Mouse (Mus musculus) stomach, embryonic 16.5 days (tissue): ENCODE results near the gene Dab1. TPM values are rescaled to one million over a fixed set of nuclear protein-coding genes. Genes with fewer than 3 reads are reported as not detected.

ENCODE experiments used
- ATAC-seq: fragments of 200-750 bp; cut with Nextera tagmentation; 2 replicates; pipeline ENCODE4 v1.8.0; 2017; ENCODE audit warnings: moderate number of reproducible peaks, moderate TSS enrichment; ENCODE audit not compliant: insufficient read depth, low FRiP score
- H3K27ac ChIP-seq: fragments of 300-500 bp; sonication (generic); 2 replicates; pipeline ENCODE4 v1.5.1; 2014; ENCODE audit warnings: low read length
- H3K27me3 ChIP-seq: fragments of 300-500 bp; sonication (generic); 2 replicates; pipeline ENCODE4 v1.6.1; 2014; ENCODE audit warnings: low read length, control low read depth, mixed read lengths; ENCODE audit not compliant: control insufficient read depth, insufficient read depth
- H3K36me3 ChIP-seq: fragments of 300-500 bp; sonication (generic); 2 replicates; pipeline ENCODE4 v1.6.1; 2014; ENCODE audit warnings: low read length; ENCODE audit not compliant: control insufficient read depth, insufficient read depth
- H3K4me1 ChIP-seq: fragments of 300-500 bp; sonication (generic); 2 replicates; pipeline ENCODE4 v1.6.1; 2014; ENCODE audit warnings: low read length, control low read depth, mixed read lengths; ENCODE audit not compliant: control insufficient read depth, insufficient read depth
- H3K4me2 ChIP-seq: fragments of 300-500 bp; sonication (generic); 2 replicates; pipeline ENCODE4 v1.6.1; 2014; ENCODE audit warnings: low read depth, low read length, mixed read lengths
- H3K4me3 ChIP-seq: fragments of 300-500 bp; sonication (generic); replicated peaks from 2 replicates; pipeline ENCODE4 v1.5.1; 2014; ENCODE audit warnings: mild to moderate bottlenecking, low read length
- H3K9ac ChIP-seq: fragments of 300-500 bp; sonication (generic); 2 replicates; pipeline ENCODE4 v1.6.1; 2014; ENCODE audit warnings: low read length
- H3K9me3 ChIP-seq: fragments of 300-500 bp; sonication (generic); replicated peaks from 2 replicates; pipeline ENCODE4 v1.6.1; 2016; ENCODE audit warnings: low read length, control low read depth; ENCODE audit not compliant: control insufficient read depth
- WGBS: fragments of 180-500 bp; shearing (Covaris S2); extraction: QIAGEN DNeasy Blood & Tissue Kit; methylation state at CpG from one replicate; pipeline ENCODE4 v1.1.7; 2014; 5-methylcytosine and 5-hydroxymethylcytosine counted together
- polyA plus RNA-seq: library from polyadenylated mRNA; unstranded; fragments of >200 nt; fragmentation: Nextera tagmentation; extraction: Ambion mirVana; gene quantifications from 2 replicates; pipeline ENCODE4 v1.2.1, GENCODE M21; 2015

Gene Dab1
- polyA plus RNA-seq, 1 experiment from 2014 or later: 10.0 TPM

DNA sequence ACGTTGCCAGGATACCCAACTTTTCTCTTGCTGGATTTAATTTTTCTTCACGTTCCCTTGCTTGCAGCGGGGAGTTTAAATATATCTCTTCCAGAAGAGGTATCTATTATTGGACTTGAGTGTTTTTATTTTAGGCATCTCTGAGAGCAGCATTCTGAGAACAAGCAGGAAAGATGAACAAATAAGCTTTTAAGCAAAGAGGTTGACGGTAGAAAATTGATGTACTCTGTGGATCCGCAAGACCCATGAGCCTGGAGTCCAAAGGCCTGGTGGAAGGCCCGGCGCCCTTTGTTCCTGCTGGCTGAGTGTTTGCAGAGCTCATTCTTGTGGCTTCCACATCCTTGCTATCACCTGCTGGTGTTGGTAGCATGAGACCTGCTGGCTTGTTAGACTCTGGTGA lies 1037.6 kb downstream of the Dab1 start:
- no peak overlapping the region for H3K4me3 ChIP-seq
- WGBS: 58% methylated on average over 7 of the region's 7 CpGs
- no peaks in the 10 kb centered on the region for H3K9me3 ChIP-seq
- no peak for ATAC-seq
- H3K27me3 ChIP-seq: no peaks in the 10 kb centered on the region
- no peaks in the 10 kb centered on the region for H3K4me1 ChIP-seq
- no peak overlapping the region for H3K27ac ChIP-seq
- no peak overlapping the region for H3K9ac ChIP-seq
- no peak overlapping the region for H3K4me2 ChIP-seq
- no peaks in the 10 kb centered on the region for H3K36me3 ChIP-seq

DNA sequence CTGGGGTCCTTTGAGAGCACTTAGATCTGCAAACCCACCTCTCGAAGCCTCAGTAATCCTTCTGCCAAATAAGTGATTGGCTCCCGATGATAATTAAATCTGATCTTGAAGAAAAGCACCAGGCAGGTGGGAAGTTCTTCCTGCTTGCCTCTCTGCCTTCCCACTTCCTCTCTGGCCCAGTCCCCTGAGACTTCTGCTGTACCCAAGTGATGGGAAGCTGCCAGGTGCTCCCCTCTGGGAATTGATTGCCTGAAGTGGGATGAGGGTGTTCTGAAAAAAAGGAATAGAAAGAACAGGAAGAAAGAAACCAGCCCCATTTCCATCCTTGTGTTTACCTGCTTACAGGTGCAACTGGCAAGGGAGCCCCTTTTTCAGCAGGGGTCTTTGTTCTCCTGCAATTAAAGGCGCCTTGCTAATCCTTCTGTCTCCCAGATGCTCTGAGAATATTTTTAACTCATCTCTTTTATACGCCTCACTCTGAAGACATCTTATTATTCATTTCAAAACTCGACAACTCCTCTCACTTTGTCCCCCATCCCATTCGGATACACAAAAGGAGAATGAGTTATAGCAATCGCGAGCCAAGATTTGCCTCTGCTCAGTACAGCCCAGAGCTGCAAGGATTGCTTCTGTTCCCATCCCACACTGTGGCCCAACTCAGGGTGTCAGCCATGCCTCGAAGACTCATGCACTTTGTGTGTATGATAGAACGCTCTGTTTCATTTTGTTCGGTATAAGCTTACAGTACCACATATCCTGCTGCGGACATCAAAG lies 1043.9 kb downstream of the Dab1 start:
- Histone ChIP-seq H3K27me3 (no peaks in the 10 kb centered on the region), H3K9me3 (no peaks in the 10 kb centered on the region), H3K36me3 (no peaks in the 10 kb centered on the region), H3K4me1 (no peaks in the 10 kb centered on the region), H3K4me2 (no peak overlapping the region), H3K27ac (no peak overlapping the region), H3K9ac (no peak overlapping the region), H3K4me3 (no peak overlapping the region)
- ATAC-seq: no peak
- 71% methylated on average over 12 of the region's 12 CpGs for WGBS

GRCm38 (mm10) chr4:104665553-104665952 lies 1046.4 kb downstream of the Dab1 start:
- H3K27ac ChIP-seq: no peak overlapping the region
- H3K4me3 ChIP-seq: no peak overlapping the region
- H3K4me2 ChIP-seq: no peak overlapping the region
- no peaks in the 10 kb centered on the region for H3K27me3 ChIP-seq
- H3K9me3 ChIP-seq: no peaks in the 10 kb centered on the region
- ATAC-seq: no peak
- no peaks in the 10 kb centered on the region for H3K36me3 ChIP-seq
- no peak overlapping the region for H3K9ac ChIP-seq
- no peaks in the 10 kb centered on the region for H3K4me1 ChIP-seq

GRCm38 (mm10) chr4:104666831-104667551 lies 1047.8 kb downstream of the Dab1 start:
- 72% methylated on average over 10 of the region's 10 CpGs for WGBS
- ATAC-seq: no peak
- no peak overlapping the region for H3K4me3 ChIP-seq

DNA sequence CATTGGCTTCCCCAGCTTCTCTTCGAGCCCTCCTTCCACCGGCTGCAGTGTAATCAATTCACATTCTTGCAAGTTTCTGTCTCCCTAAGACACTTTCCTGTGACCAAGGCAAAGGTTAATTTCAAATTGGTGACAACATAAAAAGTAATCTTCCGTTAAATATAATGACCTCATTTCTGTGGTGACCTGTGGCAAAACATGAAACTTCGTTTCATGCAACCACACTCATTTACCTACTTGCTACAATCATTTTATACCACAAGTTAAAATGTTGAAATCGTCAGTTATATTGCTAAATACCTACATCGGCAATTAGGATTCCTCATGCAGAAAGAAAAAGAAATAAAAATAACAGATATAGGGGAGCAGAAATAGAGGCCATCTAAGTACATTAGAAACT lies 1048.9 kb downstream of the Dab1 start:
- H3K27me3 ChIP-seq: no peaks in the 10 kb centered on the region
- H3K4me3 ChIP-seq: no peak overlapping the region
- 75% methylated on average over 6 of the region's 6 CpGs for WGBS
- no peak for ATAC-seq
- no peaks in the 10 kb centered on the region for H3K4me1 ChIP-seq
- no peak overlapping the region for H3K4me2 ChIP-seq
- no peak overlapping the region for H3K27ac ChIP-seq
- no peaks in the 10 kb centered on the region for H3K9me3 ChIP-seq
- H3K36me3 ChIP-seq: no peaks in the 10 kb centered on the region
- no peak overlapping the region for H3K9ac ChIP-seq

More at GRCm38 (mm10) chr4:104666831-104667551, 1047.8 kb downstream of the Dab1 start:
- H3K27ac ChIP-seq: no peak overlapping the region
- H3K4me1 ChIP-seq: no peaks in the 10 kb centered on the region
- no peaks in the 10 kb centered on the region for H3K36me3 ChIP-seq
- no peak overlapping the region for H3K9ac ChIP-seq
- no peak overlapping the region for H3K4me2 ChIP-seq
- no peaks in the 10 kb centered on the region for H3K27me3 ChIP-seq
- H3K9me3 ChIP-seq: no peaks in the 10 kb centered on the region

DNA sequence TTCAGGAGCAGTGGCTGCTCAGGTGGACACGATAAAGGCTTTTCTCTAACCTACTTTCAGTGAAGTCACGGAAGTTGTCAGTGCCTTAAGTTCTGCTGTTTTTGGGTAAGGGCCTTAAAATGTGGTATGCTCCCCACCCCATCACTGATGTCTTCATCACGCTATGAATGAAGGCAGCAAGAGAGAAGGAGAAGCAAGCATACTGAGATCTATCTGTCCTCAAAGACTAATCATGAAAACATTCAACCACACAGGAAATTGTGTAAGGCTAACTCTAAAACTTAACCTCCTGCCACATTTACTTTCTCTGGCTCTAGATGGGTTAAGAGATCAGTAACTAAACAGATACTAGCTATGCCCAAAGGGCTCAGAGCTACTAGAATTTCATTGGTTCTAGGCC lies 1050.2 kb downstream of the Dab1 start:
- WGBS: 88% methylated on average over 3 of the region's 3 CpGs
- H3K27ac ChIP-seq: no peak overlapping the region
- no peak for ATAC-seq
- H3K9me3 ChIP-seq: no peaks in the 10 kb centered on the region
- H3K9ac ChIP-seq: no peak overlapping the region
- H3K4me2 ChIP-seq: no peak overlapping the region
- no peaks in the 10 kb centered on the region for H3K27me3 ChIP-seq
- no peaks in the 10 kb centered on the region for H3K36me3 ChIP-seq
- H3K4me1 ChIP-seq: no peaks in the 10 kb centered on the region
- no peak overlapping the region for H3K4me3 ChIP-seq

DNA sequence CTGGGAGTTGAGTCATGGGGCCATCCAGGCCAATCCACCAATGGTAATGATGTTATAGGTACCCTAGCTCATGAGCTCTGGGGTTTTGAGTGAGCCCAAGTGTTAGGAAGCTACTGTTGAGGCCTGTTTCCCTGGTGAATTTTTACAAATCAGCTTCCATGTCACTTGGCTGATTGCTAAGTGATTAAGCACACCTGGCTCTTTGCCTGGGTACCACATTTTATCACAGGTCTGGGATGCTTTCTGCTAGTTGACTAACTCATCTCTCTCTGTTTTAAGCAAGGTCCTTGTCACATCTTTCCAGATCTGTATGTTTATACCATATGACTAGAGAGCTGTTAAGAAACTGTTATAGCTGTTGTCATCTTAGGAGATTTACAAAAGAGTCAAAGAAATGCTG lies 1051.6 kb downstream of the Dab1 start:
- H3K9me3 ChIP-seq: no peaks in the 10 kb centered on the region
- no peak overlapping the region for H3K9ac ChIP-seq
- no peak for ATAC-seq
- no peak overlapping the region for H3K4me3 ChIP-seq
- H3K4me1 ChIP-seq: no peaks in the 10 kb centered on the region
- H3K27ac ChIP-seq: no peak overlapping the region
- H3K27me3 ChIP-seq: no peaks in the 10 kb centered on the region
- no peaks in the 10 kb centered on the region for H3K36me3 ChIP-seq
- no peak overlapping the region for H3K4me2 ChIP-seq

GRCm38 (mm10) chr4:104673317-104673716 lies 1054.2 kb downstream of the Dab1 start:
- Histone ChIP-seq H3K27ac (no peak overlapping the region), H3K9ac (no peak overlapping the region), H3K36me3 (no peaks in the 10 kb centered on the region), H3K4me3 (no peak overlapping the region), H3K4me1 (no peaks in the 10 kb centered on the region), H3K4me2 (no peak overlapping the region), H3K27me3 (no peaks in the 10 kb centered on the region), H3K9me3 (no peaks in the 10 kb centered on the region)
- 81% methylated on average over 3 of the region's 3 CpGs for WGBS
- no peak for ATAC-seq

GRCm38 (mm10) chr4:104674706-104675105 lies 1055.5 kb downstream of the Dab1 start:
- no peaks in the 10 kb centered on the region for H3K36me3 ChIP-seq
- no peaks in the 10 kb centered on the region for H3K9me3 ChIP-seq
- WGBS: 75% methylated on average over 5 of the region's 5 CpGs
- H3K4me2 ChIP-seq: no peak overlapping the region
- H3K9ac ChIP-seq: no peak overlapping the region
- ATAC-seq: no peak
- H3K27me3 ChIP-seq: no peaks in the 10 kb centered on the region
- no peak overlapping the region for H3K27ac ChIP-seq
- H3K4me3 ChIP-seq: no peak overlapping the region
- H3K4me1 ChIP-seq: no peaks in the 10 kb centered on the region
